Mouse (Mus musculus) CD4-positive helper T cell, adult 2 months (primary cell): ENCODE results near the gene Zfp866.
A peak's percentile ranks its signal among the peaks of the same experiment; 100 is the strongest.

Experiments used
- DNase-seq: peaks from one replicate; pipeline ENCODE4 v3.0.0-alpha.2; 2012; ENCODE audit warnings: low read depth, missing footprints, low spot score

The Zfp866 gene

DNA sequence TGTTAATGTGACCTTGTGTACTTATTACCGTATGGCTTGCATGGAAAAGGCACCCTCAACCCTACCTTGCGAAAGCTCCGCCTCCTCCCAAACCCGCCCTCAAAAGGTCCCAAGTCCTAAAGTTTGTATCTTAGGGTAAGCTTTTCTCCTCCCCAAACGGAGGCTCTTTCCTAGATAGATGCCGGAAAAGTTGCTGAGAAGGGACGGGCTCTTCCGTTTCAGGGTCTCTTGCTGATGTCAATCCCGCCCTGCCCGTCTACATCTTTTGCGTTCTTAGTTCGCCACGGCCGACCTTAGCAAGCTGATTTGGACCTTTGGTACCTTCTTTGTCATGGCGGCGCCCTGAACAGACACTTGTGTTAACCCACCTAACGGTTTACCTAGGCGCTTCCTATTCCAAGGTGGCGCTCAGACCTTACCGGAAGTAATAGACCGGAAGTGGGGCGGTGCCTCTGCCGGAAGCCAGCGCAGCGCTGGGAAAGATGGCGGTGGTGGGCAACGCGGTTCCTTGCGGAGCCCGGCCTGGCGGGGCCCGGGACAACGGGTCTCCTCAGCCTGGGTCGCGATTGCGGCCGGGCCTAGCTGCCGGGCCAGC lies at the start of gene Zfp866, which contains the start of gene Atp13a1:
Zfp866 (minus strand) TSS at position 406 of the 595 bp plus-strand sequence.
Atp13a1 (plus strand) TSS at position 391 of the 595 bp plus-strand sequence.
- DNase-seq, result peak; percentile 94

DNA sequence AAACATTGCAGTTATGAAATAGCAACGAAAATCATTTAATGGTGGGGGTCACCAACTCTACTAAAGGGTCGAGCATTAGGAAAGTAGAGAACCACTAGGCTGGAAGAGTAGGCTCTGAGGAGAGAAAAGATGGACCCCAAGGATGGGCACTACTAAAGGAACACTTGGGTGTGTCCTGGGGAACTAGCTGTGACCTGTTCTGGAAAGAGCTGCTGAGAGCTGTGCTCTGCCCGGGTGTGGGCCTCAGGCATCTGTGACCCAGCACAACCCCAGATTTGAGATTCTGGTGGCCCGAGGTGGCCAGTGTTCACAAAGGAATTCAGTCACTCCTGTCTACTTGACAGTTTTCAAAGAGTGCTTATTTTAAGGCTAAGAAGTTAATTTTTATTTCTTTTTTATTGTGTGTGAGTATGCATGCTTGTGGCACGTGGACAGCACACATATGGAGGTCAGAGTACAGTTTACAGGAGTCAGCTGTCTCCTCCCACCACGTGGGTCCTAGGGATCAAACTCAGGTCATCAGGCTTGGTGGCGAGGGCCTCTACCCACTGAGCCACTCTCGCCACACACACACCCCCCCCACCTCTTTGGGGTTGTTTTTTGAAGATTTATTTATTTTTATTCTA lies 46.2 kb upstream of the Zfp866 start:
- DNase-seq, result no peak

DNA sequence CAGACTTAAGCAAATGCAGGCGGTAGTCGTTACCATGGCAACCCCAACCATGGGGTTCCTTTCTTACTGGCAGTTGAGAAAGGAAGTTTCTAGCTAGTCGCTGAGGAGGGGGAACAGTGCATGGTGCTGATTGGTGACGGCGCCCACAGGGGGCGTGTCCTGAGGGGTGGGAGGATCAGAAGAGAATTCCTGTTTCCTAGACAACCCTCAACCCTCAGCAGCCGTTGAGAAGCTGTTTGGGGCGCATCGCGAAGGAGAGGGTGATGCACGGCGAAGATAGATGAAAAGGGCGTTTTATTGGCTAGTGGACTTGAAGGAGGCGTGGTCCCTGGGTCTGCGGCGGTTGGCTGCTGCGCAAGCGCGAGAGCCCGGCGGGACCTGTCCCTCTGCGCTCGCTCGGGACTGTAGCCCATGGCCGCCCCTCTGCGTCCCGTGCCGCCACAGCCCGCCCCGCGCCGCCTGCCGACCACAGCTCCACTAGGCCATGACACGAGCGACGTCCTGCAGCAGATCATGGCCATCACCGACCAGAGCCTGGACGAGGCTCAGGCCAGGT lies 41.4 kb upstream of the Zfp866 start, which contains the start of gene Pbx4:
Pbx4 (plus strand) TSS at position 194 of the 556 bp plus-strand sequence.
- DNase-seq, result peak; percentile 98

DNA sequence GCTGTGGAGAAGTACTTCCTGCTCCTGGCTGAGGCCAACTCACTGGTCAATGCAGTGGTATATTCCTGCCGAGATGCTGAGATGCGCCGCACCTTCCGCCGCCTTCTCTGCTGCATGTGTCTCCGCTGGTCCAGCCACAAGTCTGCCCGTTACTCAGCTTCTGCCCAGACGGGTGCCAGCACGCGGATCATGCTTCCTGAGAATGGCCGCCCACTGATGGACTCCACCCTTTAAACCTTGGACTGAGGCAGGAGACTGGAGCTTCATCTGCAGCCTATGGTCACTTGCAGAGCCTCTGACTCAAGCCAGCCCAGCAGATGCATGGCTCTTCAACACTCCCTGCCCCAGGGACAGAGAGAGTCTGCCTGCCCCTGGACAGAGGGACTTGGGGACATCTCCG lies 35.4 kb upstream of the Zfp866 start:
- DNase-seq, result no peak

DNA sequence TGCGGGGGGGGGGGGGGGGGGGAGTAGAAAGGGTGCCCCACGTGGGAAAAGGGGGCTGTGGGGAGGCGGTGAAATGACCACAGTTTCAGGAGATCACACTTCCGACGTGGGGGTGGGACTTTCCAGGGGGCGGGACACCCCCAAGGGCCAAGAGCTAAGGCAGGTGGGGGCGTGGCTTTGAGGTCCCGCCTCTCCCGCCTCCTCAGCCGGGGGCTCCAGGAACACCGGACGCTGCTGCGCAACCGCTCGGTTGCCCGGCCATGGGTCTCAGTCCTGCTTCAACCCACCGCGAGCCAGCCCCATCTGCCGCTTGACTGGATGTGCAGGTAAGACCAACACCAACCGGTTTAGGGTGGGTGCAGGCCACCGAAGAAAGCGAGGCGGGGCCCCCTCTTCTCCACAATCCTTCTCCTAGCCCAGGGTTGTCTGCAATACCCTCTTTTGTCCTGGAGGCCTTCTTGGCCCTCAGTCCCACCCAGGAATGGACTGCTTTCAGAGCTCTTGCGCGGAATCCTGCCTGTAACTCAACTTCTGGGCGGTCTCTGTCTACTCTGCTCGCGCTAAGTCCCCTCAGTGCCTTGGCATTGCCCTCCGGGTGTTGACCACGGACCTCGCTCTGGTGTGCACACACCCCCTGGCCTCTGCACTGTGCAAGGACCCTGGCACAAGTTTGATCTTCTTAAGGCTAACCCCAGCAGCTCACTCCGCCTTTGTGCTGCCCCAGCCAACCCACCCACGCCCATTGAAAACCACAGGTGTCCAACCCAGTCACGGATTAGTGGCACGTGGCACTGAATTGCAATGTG lies 31.6 kb upstream of the Zfp866 start, which contains the start of gene Lpar2:
Lpar2 (plus strand) TSS at position 44 of the 806 bp plus-strand sequence.
- peak; percentile 83 for DNase-seq

DNA sequence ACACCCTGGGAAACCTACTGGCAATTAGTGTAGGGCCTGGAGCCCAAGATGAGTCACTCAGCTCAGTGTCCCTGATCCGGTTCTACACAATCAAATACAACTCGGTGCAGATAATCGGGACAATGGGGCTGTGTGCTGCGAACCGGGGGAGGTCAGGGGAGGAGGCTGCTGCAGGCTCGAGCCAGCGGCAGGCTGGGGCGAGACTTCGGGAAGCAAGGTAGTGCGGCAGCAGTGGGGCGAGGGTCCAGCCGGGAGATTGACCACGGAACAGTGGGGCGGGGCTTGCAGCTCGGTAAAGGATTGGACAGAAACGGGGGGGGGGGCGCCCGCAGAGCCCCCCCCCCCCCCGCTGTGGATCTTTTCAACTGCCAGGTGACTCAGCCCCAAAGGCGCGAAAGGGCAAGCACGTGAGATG lies 31.0 kb upstream of the Zfp866 start:
- DNase-seq, result no peak

DNA sequence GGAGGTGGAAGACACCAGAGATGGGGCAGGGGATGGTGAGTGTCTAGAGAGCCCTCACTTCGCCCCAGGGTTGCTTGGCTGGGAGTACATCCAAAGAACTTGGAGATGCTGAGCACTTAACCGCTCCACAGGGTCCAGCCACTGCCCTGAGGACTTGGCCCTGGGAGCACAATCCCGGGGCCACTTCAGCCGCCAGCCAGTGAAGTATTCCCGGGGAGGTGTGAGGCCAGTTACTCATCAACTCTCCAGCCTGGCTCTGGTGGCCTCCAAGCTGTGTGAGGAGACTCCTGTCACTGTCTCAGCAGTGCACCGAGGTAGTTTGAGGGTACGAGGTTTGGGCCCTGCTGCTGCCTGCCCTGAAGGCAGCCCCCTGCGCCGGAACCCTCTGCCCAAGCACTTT lies 29.5 kb upstream of the Zfp866 start:
- DNase-seq, result no peak

DNA sequence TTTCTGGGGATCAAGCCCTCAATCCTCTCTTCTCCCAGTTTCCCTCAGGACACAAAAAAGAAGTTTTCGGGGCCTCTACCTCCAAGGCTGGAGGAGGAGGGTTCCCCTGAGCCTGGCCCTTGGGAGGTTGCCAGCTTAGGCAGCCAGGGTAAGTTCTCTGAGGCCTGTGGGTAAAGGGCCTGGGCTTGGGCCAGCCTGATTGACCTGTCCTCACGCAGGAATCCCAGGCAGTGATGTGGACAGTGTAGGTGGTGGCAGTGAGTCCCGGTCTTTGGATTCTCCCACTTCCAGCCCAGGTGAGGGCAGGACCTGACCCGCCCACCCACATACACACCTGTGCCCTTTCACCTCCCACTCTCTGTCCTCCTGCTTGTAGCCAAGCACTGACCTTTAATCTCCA lies 24.4 kb upstream of the Zfp866 start:
- no peak for DNase-seq

DNA sequence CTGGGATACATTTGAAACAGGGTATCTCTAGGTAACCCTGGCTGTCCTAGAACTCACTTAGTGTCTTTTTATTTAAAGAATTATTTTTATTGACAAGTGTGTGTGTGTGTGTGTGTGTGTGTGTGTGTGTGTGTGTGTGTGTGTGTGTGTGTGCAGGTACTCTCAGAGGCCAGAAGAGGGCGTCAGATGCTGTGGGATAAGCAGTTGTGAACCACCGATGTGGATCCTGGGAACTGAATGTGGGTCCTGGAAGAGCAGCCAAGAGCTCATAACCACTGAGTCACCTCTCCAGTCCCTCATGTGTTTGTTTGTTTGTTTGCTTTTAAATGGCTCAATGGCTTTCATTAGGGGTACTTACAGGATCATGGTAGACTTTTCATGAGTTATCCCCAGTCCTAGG lies 23.9 kb upstream of the Zfp866 start:
- no peak for DNase-seq

DNA sequence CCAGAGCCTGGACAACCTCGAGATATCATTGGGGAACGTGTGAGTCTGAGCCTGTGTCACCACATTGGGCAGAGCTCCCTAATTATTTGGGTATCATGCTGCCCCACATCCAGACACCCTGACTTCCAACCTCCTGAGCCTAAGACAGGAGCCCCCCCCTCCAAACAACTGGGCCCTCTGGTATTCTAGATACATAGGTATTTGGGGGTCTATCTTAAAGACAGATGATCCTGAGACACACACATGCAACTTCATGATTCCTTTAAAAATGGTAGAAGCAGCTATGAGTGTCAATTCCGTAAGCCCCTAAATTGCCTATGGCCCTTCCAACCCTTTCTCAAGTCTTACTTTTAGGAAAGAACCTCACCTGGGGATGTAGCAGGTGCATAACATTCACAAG lies 18.8 kb upstream of the Zfp866 start:
- no peak for DNase-seq

DNA sequence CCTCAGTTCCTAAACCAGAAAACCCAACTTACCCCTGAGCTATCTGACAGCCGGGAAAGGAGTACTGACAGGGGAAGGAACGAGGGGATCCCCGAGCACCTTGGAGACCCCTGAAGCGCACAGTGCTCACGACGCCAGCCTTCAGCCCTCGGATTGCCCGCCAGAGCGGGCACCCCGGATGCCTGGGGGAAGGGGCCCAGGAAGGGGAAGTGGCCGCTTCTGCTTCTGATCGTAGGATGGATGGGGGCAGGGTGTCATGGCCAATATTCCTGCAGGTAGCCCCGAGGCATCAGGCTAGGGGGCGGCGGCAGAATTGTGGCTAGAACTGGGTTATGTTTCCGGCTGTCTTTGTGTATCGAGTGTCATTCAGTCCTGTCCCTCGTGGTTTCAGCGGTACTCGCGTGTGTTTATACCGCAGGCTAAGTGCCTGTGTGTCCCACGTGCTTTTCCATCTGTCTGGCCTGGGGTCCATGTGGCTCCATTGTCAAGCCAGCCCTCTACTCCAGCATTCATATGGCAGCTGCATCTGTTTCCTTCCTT lies 18.0 kb upstream of the Zfp866 start:
- peak; percentile 71 for DNase-seq

DNA sequence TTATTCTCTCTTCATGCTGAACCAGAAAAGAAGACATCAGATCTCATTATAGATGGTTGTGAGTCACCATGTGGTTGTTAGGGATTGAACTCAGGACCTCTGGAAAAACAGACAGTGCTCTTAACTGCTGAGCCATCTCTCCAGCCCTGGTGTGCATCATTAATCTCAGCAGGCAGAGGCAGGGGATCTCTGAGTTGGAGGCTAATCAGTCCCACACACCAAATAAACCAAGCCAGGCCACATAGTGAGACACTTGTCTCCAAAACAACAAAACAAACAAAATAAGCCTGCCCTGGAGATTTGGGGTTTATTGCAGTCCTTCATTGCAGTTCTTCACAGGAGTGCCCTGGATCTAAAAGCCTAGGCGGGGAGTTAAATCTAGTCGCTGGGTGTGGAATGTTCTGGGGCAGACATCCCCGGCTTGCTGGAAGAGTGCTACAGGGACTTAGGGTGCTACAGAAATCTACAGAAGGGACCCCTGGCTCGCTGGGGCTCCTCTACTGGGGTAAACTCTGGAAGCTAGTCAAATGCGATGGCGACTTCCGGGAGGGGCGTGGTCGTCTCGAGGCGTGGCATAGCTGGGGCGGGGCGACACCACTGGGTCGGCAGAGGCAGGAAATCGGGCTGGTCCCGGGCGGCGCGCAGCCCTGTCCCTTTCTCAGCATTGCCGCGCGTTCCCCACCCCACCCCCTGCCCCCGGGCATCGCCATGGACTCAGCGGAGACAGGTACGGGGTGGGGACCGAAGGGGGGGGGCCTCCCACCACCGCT lies 17.3 kb upstream of the Zfp866 start, which contains the start of gene Gmip:
Gmip (plus strand) TSS at position 586 of the 770 bp plus-strand sequence.
- DNase-seq, result peak; percentile 91

DNA sequence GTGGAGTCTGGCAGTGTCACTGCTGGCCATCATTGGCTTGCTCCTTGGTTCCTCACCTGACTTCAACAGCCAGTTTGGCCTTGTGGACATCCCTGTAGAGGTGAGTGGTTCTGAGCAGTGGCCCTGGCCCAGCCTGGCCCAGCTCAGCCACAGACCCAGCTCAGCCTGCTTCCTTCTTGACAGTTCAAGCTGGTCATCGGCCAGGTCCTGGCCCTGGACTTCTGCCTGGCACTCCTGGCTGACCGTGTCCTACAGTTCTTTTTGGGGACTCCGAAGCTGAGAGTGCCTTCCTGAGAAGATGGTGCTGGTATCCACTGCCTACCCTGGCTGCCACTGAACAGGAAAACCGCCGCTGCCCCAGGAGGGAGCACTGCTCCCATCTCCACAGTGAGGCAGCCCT lies 16.3 kb upstream of the Zfp866 start:
- no peak for DNase-seq

DNA sequence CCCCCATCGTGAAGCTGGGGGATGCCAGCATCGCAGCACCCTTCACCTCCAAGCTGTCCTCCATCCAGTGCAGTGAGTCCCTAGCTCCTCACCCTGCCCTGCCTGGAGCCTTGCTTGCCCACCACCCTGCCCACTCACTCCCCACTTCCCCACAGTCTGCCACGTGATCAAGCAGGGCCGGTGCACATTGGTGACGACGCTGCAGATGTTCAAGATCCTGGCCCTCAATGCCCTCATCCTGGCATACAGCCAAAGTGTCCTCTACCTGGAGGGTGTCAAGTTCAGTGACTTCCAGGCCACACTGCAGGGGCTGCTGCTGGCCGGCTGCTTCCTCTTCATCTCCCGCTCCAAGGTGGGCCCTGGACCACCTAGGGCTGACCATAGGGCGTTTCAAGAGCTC lies 14.5 kb upstream of the Zfp866 start:
- no peak for DNase-seq

DNA sequence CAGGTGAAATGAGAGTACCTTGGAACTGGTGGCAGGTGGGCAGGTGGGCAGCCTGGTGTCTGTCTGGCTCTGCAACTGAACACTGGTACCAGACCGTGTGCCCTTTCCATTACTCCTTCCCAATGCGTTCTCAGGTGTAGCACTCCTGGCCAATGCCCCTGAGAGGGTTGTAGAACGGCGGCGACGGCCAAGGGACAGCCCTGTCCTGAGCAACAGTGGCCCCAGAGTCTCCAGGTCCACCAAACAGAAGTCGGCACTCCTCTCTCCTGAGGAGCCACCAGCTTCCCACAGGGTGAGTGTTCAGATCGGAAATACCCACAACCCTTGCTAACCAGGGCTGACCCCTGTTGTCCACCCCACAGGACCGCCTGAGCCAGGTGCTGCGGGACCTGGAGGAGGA lies 14.1 kb upstream of the Zfp866 start:
- no peak for DNase-seq

DNA sequence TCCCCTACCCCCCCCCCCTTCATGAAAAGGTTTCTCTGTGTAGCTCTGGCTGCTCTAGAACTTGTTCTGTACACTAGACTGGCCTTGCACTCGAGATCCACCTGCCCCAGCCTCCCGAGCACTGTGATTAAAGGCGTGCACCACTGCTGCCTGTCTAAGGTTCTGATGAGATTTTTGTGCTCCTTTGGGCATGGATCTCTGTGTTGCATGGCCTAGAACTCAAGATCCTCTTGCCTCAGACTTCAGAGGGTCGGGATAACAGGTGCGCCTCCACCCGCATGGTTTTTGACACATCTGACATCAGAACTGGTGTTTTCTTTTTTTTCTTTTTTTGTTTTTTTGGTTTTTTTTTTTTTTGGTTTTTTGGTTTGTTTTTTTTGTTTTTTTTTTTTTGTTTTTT lies 13.6 kb upstream of the Zfp866 start:
- no peak for DNase-seq

DNA sequence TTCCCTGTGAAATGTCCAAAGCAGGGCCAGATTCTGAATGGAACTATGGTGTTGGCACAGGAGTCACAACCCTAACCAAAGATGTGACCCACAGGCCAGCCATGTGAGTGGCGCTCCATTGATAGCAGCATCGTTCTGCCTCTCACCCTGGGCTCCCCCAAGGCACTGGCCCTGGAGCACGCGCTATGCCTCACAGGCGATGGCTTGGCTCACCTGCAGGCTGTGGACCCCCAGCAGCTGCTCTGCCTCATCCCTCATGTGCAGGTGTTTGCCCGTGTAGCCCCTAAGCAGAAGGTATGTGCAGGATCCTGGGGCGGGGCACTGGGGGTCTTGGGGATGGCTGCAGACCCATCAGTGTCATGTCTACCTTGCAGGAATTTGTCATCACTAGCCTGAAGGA lies 12.4 kb upstream of the Zfp866 start:
- no peak for DNase-seq

DNA sequence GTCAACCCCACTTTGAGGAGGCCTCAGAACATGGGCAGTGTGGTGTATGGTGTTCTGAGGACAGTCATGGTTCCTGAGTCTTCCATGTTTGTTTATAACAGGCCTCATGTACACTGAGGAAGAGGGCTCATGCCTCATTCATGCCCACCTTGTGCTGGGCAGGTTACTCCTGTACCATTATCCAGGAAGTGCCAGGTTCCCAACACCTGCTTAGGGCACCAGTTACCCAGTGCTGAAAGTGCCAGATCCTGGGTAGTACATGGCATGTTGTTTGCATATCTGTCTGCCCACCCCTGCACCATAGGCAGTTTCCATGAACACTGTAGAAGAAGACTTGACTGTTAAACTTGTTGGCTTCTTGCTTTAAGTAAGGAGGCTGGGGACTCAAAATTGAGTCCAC lies 11.2 kb upstream of the Zfp866 start:
- DNase-seq, result no peak

DNA sequence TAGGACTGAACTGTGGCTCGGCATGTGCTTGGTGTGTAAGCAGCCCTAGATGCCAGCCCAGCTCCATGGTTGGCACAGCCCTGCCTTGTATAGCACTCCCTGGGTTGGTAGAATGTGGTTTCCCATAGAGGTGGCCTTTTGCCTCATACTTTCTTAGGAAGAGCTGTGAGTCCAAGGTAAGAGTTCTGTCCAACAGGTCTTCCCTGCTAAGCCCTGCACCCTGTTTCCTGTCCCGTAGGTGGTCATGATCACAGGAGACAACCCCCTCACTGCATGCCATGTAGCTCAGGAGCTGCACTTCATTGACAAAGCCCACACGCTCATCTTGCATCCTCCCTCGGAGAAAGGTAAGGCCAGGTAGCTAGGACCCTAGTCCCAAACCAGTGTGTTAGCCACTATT lies 10.8 kb upstream of the Zfp866 start:
- DNase-seq, result no peak

DNA sequence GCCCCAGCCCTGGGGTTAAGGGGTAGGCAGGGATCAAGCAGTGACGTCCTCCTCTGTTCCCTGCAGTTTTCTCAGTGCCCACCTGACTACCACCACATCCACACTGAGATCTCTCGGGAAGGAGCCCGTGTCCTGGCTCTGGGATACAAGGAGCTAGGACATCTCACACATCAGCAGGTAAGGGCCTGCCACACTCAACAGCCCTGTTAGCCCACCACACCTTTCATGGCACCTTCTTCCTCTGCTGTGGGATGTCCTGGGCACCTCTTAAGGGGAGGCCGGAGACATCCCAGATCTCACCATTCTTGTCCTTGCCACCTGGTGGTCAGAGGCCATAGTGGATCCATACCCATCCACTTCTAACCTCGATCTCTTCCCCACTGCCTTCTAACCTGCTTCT lies 9.0 kb upstream of the Zfp866 start:
- DNase-seq, result no peak

DNA sequence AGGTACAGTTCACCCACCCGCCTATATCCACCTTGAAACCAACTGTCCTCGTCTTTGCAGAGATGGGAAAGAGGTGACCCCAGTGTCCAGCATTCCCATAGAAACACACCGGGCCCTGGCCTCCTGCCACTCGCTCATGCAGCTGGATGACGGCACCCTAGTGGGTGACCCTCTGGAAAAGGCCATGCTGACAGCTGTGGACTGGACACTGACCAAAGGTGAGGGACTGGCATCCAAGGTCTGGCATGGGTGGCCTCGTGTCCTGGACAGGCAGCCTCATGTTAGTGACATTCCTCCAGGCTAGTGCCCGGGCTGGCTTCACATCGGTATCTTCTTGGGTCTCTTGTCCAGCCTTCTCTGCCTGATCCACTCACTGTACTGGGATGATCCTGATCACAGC lies 8.3 kb upstream of the Zfp866 start:
- DNase-seq, result no peak
